Mouse (Mus musculus) stomach, adult 2 months (tissue): ENCODE measurements around the gene Sf3b6. TPM values are rescaled to one million over a fixed set of nuclear protein-coding genes. Genes with fewer than 3 reads are reported as not detected.

Experiments used
- polyA plus RNA-seq: library from polyadenylated mRNA; depleted of rRNA; stranded (reverse); fragments of >200 nt; gene quantifications from 2 replicates; pipeline ENCODE4 v1.2.3, GENCODE M21; 2012; rRNA removed

Gene Sf3b6
- polyA plus RNA-seq, result 7.9 and 15.4 TPM in 2 replicates

GRCm38 (mm10) chr12:4817361-4818101 lies at the start of gene Sf3b6:
Gene Sf3b6, plus strand, starts transcription at chr12:4817544.

GRCm38 (mm10) chr12:4768492-4769332 lies 48.6 kb upstream of the Sf3b6 start, which contains the start of the genes Pfn4 and Fam228b:
Gene Pfn4, plus strand, starts transcription at chr12:4769022.
Gene Fam228b, minus strand, starts transcription at chr12:4769267.

GRCm38 (mm10) chr12:4841392-4841887 lies 24.1 kb downstream of the Sf3b6 start, which contains the start of gene Fkbp1b:
Gene Fkbp1b, minus strand, starts transcription at chr12:4841591.

DNA sequence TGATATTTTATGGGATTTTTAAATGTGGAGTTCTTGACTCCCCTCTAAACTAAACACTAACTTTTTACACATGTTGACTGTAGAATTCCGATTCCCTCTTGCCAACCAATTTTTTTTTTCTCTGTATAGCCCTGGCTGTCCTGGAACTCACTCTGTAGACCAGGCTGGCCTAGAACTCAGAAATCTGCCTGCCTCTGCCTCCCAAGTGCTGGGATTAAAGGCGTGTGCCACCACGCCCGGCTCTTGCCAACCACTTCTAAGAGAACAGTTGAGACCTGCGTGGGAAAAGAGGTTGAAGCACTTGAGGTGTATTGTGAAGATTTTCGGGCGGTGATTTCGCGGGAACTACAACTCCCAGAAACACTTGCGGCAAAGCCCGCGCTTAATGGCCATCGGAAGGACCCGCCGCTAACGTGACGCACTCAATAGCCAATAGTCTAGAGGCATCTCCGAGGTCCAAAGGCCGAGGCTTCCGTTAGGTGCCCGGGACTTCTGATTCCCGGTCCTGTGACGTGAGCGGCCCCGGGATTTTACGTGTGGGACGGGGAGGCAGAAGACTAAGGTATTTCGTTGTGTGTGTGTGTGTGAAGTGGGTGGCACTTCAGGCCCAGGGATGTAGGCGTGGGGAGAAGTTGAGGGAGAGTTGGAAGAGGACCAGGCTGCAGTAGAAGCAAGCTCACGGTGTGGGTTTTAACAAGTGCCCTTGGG lies 25.7 kb downstream of the Sf3b6 start, which contains the start of gene Wdcp:
Wdcp (plus strand) TSS at position 414 of the 708 bp plus-strand sequence.

DNA sequence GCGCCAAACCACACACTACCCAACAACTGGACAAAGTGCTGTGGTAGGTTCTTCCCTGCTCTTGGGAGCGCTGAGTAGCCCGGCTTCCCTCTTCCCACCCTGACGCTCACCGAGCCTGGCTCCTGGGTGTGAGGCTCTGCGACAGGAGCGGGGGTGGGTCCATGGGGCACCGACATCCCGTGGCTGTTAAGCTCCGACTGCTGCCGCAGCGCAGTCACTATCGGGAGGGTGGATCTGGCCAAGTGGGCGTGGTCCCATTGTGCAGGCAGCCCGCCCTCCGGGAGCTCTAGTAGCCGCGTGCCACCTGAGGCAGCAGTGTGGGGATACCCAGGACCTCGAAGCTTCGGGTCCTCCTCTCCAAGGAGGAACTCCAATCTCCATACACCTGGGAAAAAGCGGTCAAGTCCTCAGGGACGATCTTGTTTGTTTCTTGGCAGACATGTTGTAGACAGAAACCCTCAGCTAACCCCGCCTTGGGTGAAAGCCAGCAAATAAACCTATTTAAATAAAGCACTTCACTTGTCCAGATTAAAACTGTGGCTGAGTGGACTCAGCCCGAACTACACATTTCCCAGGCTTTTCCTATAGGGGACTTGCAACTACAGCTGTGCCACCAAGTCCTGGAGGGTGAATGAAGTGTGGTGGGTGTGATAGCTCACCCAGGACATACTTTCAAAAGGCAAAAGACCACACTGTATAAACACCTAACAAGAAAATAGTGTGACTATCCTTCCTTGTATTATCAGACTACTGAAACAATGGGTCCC lies 57.0 kb downstream of the Sf3b6 start, which contains the start of gene Mfsd2b:
Mfsd2b (minus strand) TSS at position 199 of the 767 bp plus-strand sequence.

Other genes starting within 250 kb of the Sf3b6 start
- 3.2 and 6.2 TPM in 2 replicates for gene Itsn2, start 224.9 kb upstream of the Sf3b6 start, polyA plus RNA-seq
- gene Gm3625, start 224.6 kb upstream of the Sf3b6 start, polyA plus RNA-seq, result not detected in 2 replicates
- gene Fam228a, start 79.1 kb upstream of the Sf3b6 start, polyA plus RNA-seq, result 0.02 TPM in 1 of 2 replicates, not detected in the other
- gene Pfn4, start 48.5 kb upstream of the Sf3b6 start, polyA plus RNA-seq, result 0.05 TPM in 1 of 2 replicates, not detected in the other
- 0.03 and 0.06 TPM in 2 replicates for gene Fam228b, start 48.3 kb upstream of the Sf3b6 start, polyA plus RNA-seq
- gene Fkbp1b, start 24.0 kb downstream of the Sf3b6 start, polyA plus RNA-seq, result 1.8 and 2.8 TPM in 2 replicates
- gene Wdcp, start 25.8 kb downstream of the Sf3b6 start, polyA plus RNA-seq, result 0.69 and 1.7 TPM in 2 replicates
- 0.55 and 0.87 TPM in 2 replicates for gene Mfsd2b, start 56.8 kb downstream of the Sf3b6 start, polyA plus RNA-seq
- gene Ubxn2a, start 90.2 kb downstream of the Sf3b6 start, polyA plus RNA-seq, result 2.9 and 3.2 TPM in 2 replicates
- 4.9 and 5.4 TPM in 2 replicates for gene Atad2b, start 99.8 kb downstream of the Sf3b6 start, polyA plus RNA-seq